Mouse (Mus musculus): ENCODE measurements around the gene Fgfr4. TPM values are rescaled to one million over a fixed set of nuclear protein-coding genes. Genes with fewer than 3 reads are reported as not detected.

Fgfr4 gene
- total RNA-seq, 1 experiment: 1.8 TPM

- DNase-seq (ENCODE audit: low read depth, low spot score): no peak
- no peak overlapping the region; the same call in 1 of the 2 replicates for H3K9ac ChIP-seq (ENCODE audit: insufficient read depth, low read depth, low read length, poor library complexity, severe bottlenecking)
- no peak overlapping the region for H3K4me3 ChIP-seq (ENCODE audit: insufficient read depth in 1 of 2, low read depth in 1 of 2, low read length in 2 of 2, poor library complexity in 1 of 2, severe bottlenecking in 1 of 2)
- no peaks in the 10 kb centered on the region for H3K9me3 ChIP-seq (ENCODE audit: control insufficient read depth, insufficient read depth, low read depth, low read length)
- peaks cover 14% of the 10 kb centered on the region; the same call in 1 of the 2 replicates for H3K36me3 ChIP-seq (ENCODE audit: control insufficient read depth, insufficient read depth, low read length, poor library complexity, severe bottlenecking)
- peaks cover 0 to 3% of the 10 kb centered on the region in 2 experiments; a peak in 1 of 4 replicates for H3K4me1 ChIP-seq (ENCODE audit: control insufficient read depth in 2 of 2, insufficient read depth in 2 of 2, low read length in 2 of 2, poor library complexity in 1 of 2)
- H3K27ac ChIP-seq (ENCODE audit: insufficient read depth, low read depth, low read length, poor library complexity, severe bottlenecking): no peak overlapping the region
- in situ Hi-C loops (cut with MboI; ENCODE audit: low sequenced_read_pairs in 2 of 2, unreplicated experiment in 2 of 2): no loop called here
- no peak for TF ChIP-seq HCFC1 (IDR thresholded peaks at IDR 0.05; ENCODE audit: borderline replicate concordance, insufficient read depth, low read length)
- peak; percentile 97 for TF ChIP-seq ZNF384 (IDR thresholded peaks at IDR 0.05; ENCODE audit: low read depth, low read length)
- TF ChIP-seq ZC3H11A (IDR thresholded peaks at IDR 0.05; ENCODE audit: borderline replicate concordance, low read depth, low read length): no peak
Observed at GRCm38 (mm10) chr13:55135382-55135781, 17.1 kb upstream of the Fgfr4 start.

GRCm38 (mm10) chr13:55140271-55140670 is 12.2 kb upstream of the Fgfr4 start:
- H3K4me1 ChIP-seq (ENCODE audit: control insufficient read depth in 2 of 2, insufficient read depth in 2 of 2, low read length in 2 of 2, poor library complexity in 1 of 2): peaks cover 0 to 3% of the 10 kb centered on the region in 2 experiments; a peak in 1 of 4 replicates
- no peak for TF ChIP-seq CHD2 (IDR thresholded peaks at IDR 0.05; ENCODE audit: low read depth, low read length)
- TF ChIP-seq HCFC1 (IDR thresholded peaks at IDR 0.05; ENCODE audit: borderline replicate concordance, insufficient read depth, low read length): no peak
- no peak for TF ChIP-seq MAFK (IDR thresholded peaks at IDR 0.05; ENCODE audit: insufficient read depth, low read depth, low read length)
- no peak for TF ChIP-seq ZC3H11A (IDR thresholded peaks at IDR 0.05; ENCODE audit: borderline replicate concordance, low read depth, low read length)
- TF ChIP-seq ZNF384 (IDR thresholded peaks at IDR 0.05; ENCODE audit: low read depth, low read length): no peak
- H3K9me3 ChIP-seq (ENCODE audit: control insufficient read depth, insufficient read depth, low read depth, low read length): no peaks in the 10 kb centered on the region
- DNase-seq (ENCODE audit: low read depth, low spot score): no peak
- in situ Hi-C loops (cut with MboI; ENCODE audit: low sequenced_read_pairs in 2 of 2, unreplicated experiment in 2 of 2): no loop called here
- H3K4me3 ChIP-seq (ENCODE audit: insufficient read depth in 1 of 2, low read depth in 1 of 2, low read length in 2 of 2, poor library complexity in 1 of 2, severe bottlenecking in 1 of 2): no peak overlapping the region
- no peak overlapping the region for H3K9ac ChIP-seq (ENCODE audit: insufficient read depth, low read depth, low read length, poor library complexity, severe bottlenecking)
- no peak overlapping the region for H3K27ac ChIP-seq (ENCODE audit: insufficient read depth, low read depth, low read length, poor library complexity, severe bottlenecking)
- no peaks in the 10 kb centered on the region for H3K36me3 ChIP-seq (ENCODE audit: control insufficient read depth, insufficient read depth, low read length, poor library complexity, severe bottlenecking)

- no peaks in the 10 kb centered on the region for H3K36me3 ChIP-seq (ENCODE audit: control insufficient read depth, insufficient read depth, low read length, poor library complexity, severe bottlenecking)
- H3K9ac ChIP-seq (ENCODE audit: insufficient read depth, low read depth, low read length, poor library complexity, severe bottlenecking): no peak overlapping the region
- TF ChIP-seq HCFC1 (IDR thresholded peaks at IDR 0.05; ENCODE audit: borderline replicate concordance, insufficient read depth, low read length): no peak
- TF ChIP-seq CHD2 (IDR thresholded peaks at IDR 0.05; ENCODE audit: low read depth, low read length): no peak
- TF ChIP-seq ZC3H11A (IDR thresholded peaks at IDR 0.05; ENCODE audit: borderline replicate concordance, low read depth, low read length): no peak
- TF ChIP-seq MAFK (IDR thresholded peaks at IDR 0.05; ENCODE audit: insufficient read depth, low read depth, low read length): no peak
- no peak for TF ChIP-seq ZNF384 (IDR thresholded peaks at IDR 0.05; ENCODE audit: low read depth, low read length)
- no peak for DNase-seq (ENCODE audit: low read depth, low spot score)
- no peaks in the 10 kb centered on the region for H3K9me3 ChIP-seq (ENCODE audit: control insufficient read depth, insufficient read depth, low read depth, low read length)
- H3K4me3 ChIP-seq (ENCODE audit: insufficient read depth in 1 of 2, low read depth in 1 of 2, low read length in 2 of 2, poor library complexity in 1 of 2, severe bottlenecking in 1 of 2): no peak overlapping the region
- in situ Hi-C loops (cut with MboI; ENCODE audit: low sequenced_read_pairs in 2 of 2, unreplicated experiment in 2 of 2): no loop called here
- no peak overlapping the region for H3K27ac ChIP-seq (ENCODE audit: insufficient read depth, low read depth, low read length, poor library complexity, severe bottlenecking)
- H3K4me1 ChIP-seq (ENCODE audit: control insufficient read depth in 2 of 2, insufficient read depth in 2 of 2, low read length in 2 of 2, poor library complexity in 1 of 2): peaks cover 0 to 13% of the 10 kb centered on the region in 2 experiments; a peak in 1 of 4 replicates
Observed at GRCm38 (mm10) chr13:55153951-55154350, 1.5 kb downstream of the Fgfr4 start.

GRCm38 (mm10) chr13:55162365-55162764 is 9.9 kb downstream of the Fgfr4 start:
- DNase-seq (ENCODE audit: low read depth, low spot score): no peak
- H3K9ac ChIP-seq (ENCODE audit: insufficient read depth, low read depth, low read length, poor library complexity, severe bottlenecking): no peak overlapping the region
- peaks cover 0 to 19% of the 10 kb centered on the region in 2 experiments; a peak in 1 of 4 replicates for H3K4me1 ChIP-seq (ENCODE audit: control insufficient read depth in 2 of 2, insufficient read depth in 2 of 2, low read length in 2 of 2, poor library complexity in 1 of 2)
- in situ Hi-C loops (cut with MboI; ENCODE audit: low sequenced_read_pairs in 2 of 2, unreplicated experiment in 2 of 2): no loop called here
- H3K27ac ChIP-seq (ENCODE audit: insufficient read depth, low read depth, low read length, poor library complexity, severe bottlenecking): no peak overlapping the region
- TF ChIP-seq ZNF384 (IDR thresholded peaks at IDR 0.05; ENCODE audit: low read depth, low read length) (no peak), ZC3H11A (IDR thresholded peaks at IDR 0.05; ENCODE audit: borderline replicate concordance, low read depth, low read length) (no peak), MAFK (IDR thresholded peaks at IDR 0.05; ENCODE audit: insufficient read depth, low read depth, low read length) (no peak), CHD2 (IDR thresholded peaks at IDR 0.05; ENCODE audit: low read depth, low read length) (no peak), HCFC1 (IDR thresholded peaks at IDR 0.05; ENCODE audit: borderline replicate concordance, insufficient read depth, low read length) (no peak)
- H3K4me3 ChIP-seq (ENCODE audit: insufficient read depth in 1 of 2, low read depth in 1 of 2, low read length in 2 of 2, poor library complexity in 1 of 2, severe bottlenecking in 1 of 2): no peak overlapping the region
- H3K9me3 ChIP-seq (ENCODE audit: control insufficient read depth, insufficient read depth, low read depth, low read length): no peaks in the 10 kb centered on the region
- H3K36me3 ChIP-seq (ENCODE audit: control insufficient read depth, insufficient read depth, low read length, poor library complexity, severe bottlenecking): no peaks in the 10 kb centered on the region

GRCm38 (mm10) chr13:55163553-55163952 is 11.1 kb downstream of the Fgfr4 start:
- Histone ChIP-seq H3K9ac (ENCODE audit: insufficient read depth, low read depth, low read length, poor library complexity, severe bottlenecking) (no peak overlapping the region), H3K36me3 (ENCODE audit: control insufficient read depth, insufficient read depth, low read length, poor library complexity, severe bottlenecking) (no peaks in the 10 kb centered on the region), H3K4me3 (ENCODE audit: insufficient read depth in 1 of 2, low read depth in 1 of 2, low read length in 2 of 2, poor library complexity in 1 of 2, severe bottlenecking in 1 of 2) (no peak overlapping the region), H3K27ac (ENCODE audit: insufficient read depth, low read depth, low read length, poor library complexity, severe bottlenecking) (no peak overlapping the region), H3K4me1 (ENCODE audit: control insufficient read depth in 2 of 2, insufficient read depth in 2 of 2, low read length in 2 of 2, poor library complexity in 1 of 2) (peaks cover 0 to 23% of the 10 kb centered on the region in 2 experiments; a peak in 1 of 4 replicates), H3K9me3 (ENCODE audit: control insufficient read depth, insufficient read depth, low read depth, low read length) (no peaks in the 10 kb centered on the region)
- TF ChIP-seq ZNF384 (IDR thresholded peaks at IDR 0.05; ENCODE audit: low read depth, low read length) (no peak), ZC3H11A (IDR thresholded peaks at IDR 0.05; ENCODE audit: borderline replicate concordance, low read depth, low read length) (no peak), HCFC1 (IDR thresholded peaks at IDR 0.05; ENCODE audit: borderline replicate concordance, insufficient read depth, low read length) (no peak), CHD2 (IDR thresholded peaks at IDR 0.05; ENCODE audit: low read depth, low read length) (no peak), MAFK (IDR thresholded peaks at IDR 0.05; ENCODE audit: insufficient read depth, low read depth, low read length) (no peak)
- DNase-seq (ENCODE audit: low read depth, low spot score): no peak
- in situ Hi-C loops (cut with MboI; ENCODE audit: low sequenced_read_pairs in 2 of 2, unreplicated experiment in 2 of 2): no loop called here

All from ES-E14 (cell line).